Mouse (Mus musculus) ES-Bruce4 (cell line): ENCODE data around the gene Pkp4.

Experiments used
- CTCF ChIP-seq: IDR thresholded peaks from one replicate; pipeline ENCODE4 v1.8.1; 2011; ENCODE audit warnings: low read depth, low read length
- POLR2A ChIP-seq: IDR thresholded peaks from one replicate; pipeline ENCODE4 v1.8.1; 2011; ENCODE audit warnings: low read length; ENCODE audit not compliant: insufficient read depth

DNA sequence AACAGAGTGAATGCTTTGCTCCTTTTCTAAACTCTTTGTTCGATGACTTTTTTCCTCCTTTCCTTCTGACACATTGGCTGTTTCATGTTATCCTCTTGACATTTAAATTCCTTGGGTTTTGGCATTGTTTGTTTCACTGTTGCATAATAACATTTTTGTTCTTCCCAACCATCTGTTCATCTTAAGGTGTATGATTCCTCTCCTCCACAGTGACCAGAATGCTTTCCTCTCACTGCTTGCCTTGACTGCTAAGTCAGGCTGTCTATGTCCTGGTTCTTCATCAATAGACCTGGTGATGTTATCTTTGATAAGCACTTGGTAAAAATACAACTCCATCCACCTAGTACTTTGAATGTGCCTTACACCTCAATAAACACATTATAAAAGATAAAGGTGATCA lies 52.2 kb downstream of the Pkp4 start:
- TF ChIP-seq CTCF (no peak), POLR2A (no peak)
